Mouse (Mus musculus) brain, embryonic 14.5 days (tissue): ENCODE results near the gene Gas2. TPM values are rescaled to one million over a fixed set of nuclear protein-coding genes. Genes with fewer than 3 reads are reported as not detected.

Source experiments
- DNase-seq: peaks from one replicate; pipeline ENCODE4 v3.0.0-alpha.2; 2011; ENCODE audit warnings: low read depth
- CTCF ChIP-seq: fragments of 200-500 bp; IDR thresholded peaks from 2 replicates; pipeline ENCODE4 v1.5.1; 2012; ENCODE audit warnings: inconsistent platforms, mild to moderate bottlenecking, moderate library complexity, borderline replicate concordance; ENCODE audit not compliant: insufficient read depth, insufficient read length; ENCODE audit errors: extremely low read depth
- POLR2A ChIP-seq: fragments of 200-500 bp; IDR thresholded peaks from 2 replicates; pipeline ENCODE4 v1.6.1; 2012; ENCODE audit warnings: mild to moderate bottlenecking, inconsistent platforms, borderline replicate concordance; ENCODE audit not compliant: poor library complexity, insufficient read depth, insufficient read length, severe bottlenecking; ENCODE audit errors: extremely low read depth
- polyA plus RNA-seq: library from polyadenylated mRNA; depleted of rRNA; stranded (reverse); fragments of >200 nt; gene quantifications from 2 replicates; pipeline ENCODE4 v1.2.3, GENCODE M21; 2012; rRNA removed

Gene Gas2
- polyA plus RNA-seq, result 12.5 and 14.3 TPM in 2 replicates

- TF ChIP-seq CTCF, result no peak
- TF ChIP-seq POLR2A, result no peak; the same call in 1 of the 2 replicates
- peak; percentile 96 for DNase-seq
These were observed at the start of gene Gas2 for GRCm38 (mm10) chr7:51861250-51862096. Gene Gas2 (plus strand): TSS chr7:51862015.

DNA sequence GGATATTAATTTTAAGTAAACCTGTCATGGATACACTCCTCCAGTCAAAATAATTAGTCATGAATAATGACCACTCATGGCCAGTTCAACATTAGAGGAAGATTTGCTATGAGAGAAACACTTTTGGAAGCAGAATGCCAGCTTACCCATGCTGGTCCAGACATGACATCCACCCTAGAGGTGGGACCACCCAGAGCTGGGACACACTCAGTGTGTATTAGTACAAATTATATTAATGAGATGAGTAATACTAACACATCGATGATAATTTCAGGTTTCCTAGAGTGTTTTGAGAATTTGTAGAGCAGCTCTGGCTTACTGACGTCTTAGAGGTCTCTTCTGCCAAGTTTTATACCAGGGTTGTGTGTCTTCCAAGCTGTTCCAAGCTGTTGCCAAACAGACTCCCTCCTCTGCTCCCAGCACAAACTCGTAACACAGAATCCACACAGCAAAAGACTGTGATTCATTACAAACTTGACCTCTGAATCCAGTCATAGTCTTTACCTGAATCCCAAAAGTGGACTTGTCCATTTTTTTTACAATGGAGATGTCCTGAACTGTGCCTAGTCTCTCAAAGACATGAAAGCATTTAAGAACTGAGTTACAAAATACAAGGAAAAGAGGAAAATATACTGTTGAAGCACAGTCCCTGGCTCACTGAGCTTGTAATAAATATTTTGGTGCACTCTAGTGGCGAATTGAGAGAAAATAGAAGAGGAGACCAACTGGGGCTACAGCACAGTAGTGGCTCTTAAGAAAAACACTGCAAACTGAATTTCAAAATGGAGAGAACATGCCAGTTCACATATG is 46.1 kb upstream of the Gas2 start:
- peak; percentile 40; the same call in 1 of the 2 replicates for TF ChIP-seq CTCF
- TF ChIP-seq POLR2A, result no peak
- DNase-seq, result peak; percentile 89

GRCm38 (mm10) chr7:51816283-51816839 is 45.5 kb upstream of the Gas2 start:
- no peak for DNase-seq
- TF ChIP-seq POLR2A (no peak), CTCF (no peak)

- TF ChIP-seq POLR2A, result no peak
- TF ChIP-seq CTCF, result no peak
- DNase-seq, result no peak
These were observed 43.4 kb upstream of the Gas2 start for GRCm38 (mm10) chr7:51818251-51818974.

DNA sequence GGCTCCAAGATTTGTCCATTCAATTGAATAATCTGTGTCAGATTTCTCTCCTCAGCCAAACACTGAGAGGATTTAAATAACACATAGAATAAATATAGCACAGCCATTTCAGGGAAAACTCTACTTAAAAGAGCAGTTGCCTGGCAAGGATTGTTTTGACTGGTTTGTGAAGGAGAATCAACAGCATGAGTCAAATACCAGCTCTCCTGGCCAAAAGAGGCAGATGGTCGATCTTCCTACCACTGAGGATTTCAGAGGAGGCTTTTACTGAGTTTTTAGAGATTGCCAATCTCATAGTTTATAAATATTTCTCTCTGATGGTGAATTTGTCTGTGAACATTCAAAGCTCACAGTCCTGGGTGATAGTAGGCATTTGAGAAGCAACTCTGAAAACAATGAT is 41.9 kb upstream of the Gas2 start:
- TF ChIP-seq POLR2A (no peak), CTCF (no peak)
- peak; percentile 88 for DNase-seq

DNA sequence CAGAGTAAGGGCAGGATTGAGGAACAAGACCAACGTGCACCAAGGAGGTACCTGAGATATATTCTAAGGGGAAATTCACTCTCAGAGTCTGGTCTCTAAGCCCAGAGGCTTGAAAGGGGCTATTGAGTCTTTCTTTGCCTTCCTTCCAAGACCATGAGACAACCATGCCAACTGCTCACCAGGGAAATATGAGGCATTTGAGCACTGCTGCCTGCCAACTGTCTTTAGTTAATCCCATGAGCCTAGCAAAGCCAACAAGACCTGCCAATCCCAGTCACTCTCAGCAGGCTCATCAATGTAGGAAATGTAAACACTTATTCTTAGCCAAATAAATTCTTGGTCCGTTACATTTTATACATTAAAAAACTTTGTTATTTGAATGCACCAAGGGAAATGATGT is 40.3 kb upstream of the Gas2 start:
- TF ChIP-seq CTCF (no peak), POLR2A (no peak)

DNA sequence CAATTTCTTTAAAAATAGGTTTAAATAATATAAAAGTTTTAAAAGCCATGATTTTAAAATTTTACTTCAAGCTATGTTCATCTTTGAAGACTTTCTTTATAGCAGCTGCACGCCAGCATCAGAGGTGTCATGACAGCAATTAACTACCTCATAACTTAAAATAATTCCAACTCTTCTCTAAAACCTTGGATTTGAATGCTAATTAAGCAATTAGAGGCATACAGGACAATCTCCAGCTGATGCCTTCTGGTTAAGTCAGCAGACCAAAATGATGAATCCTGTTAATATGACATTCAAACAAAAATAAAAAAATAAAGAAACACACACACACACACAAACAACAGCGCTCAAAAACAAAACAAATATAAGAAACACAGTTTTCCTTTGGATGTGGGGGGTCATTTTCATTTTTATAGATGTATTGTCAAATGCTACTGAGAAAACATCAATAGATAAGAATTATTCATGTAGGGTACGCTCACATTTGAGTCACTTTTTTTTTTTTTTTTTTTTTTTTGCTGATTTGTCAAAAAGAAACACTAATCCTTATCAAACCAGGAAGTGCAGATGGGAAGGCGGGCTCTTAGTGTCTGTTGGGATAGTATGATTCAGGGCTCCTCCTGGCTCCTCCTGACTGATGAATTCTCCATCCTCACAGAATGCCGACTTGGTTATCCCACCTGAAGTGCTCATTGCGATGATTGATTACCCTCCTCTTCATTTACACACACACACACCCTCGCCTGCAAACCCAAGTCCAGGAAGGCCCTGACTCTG is 38.1 kb upstream of the Gas2 start:
- DNase-seq, result peak; percentile 83
- no peak for TF ChIP-seq CTCF
- TF ChIP-seq POLR2A, result no peak

More for the DNA sequence above, 40.3 kb upstream of the Gas2 start:
- peak; percentile 75 for DNase-seq

GRCm38 (mm10) chr7:51831917-51832316 is 29.9 kb upstream of the Gas2 start:
- DNase-seq, result peak; percentile 92

GRCm38 (mm10) chr7:51840515-51840914 is 21.3 kb upstream of the Gas2 start:
- peak; percentile 65 for DNase-seq

More at GRCm38 (mm10) chr7:51831917-51832316, 29.9 kb upstream of the Gas2 start:
- TF ChIP-seq POLR2A, result no peak
- no peak for TF ChIP-seq CTCF

DNA sequence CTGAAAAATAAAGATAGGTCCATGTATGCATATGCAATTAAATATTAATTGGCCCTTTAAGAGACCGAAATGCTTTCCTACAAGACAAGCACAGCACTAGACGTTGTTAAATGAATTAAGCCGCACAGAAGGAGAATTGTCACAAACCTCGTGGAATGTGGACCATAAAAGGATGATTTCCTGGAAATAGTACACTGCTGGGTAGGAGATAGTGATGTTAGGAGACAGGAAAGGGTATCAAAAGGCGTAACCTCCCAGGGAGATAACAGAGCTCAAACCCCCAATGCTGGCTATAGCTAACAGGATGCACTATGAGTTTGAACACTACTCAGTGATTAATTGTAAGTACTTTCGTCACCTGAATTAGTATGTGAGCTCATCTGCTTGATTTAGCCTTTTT is 10.9 kb upstream of the Gas2 start:
- DNase-seq, result no peak
- TF ChIP-seq POLR2A (no peak), CTCF (no peak)

More at GRCm38 (mm10) chr7:51840515-51840914, 21.3 kb upstream of the Gas2 start:
- TF ChIP-seq POLR2A, result no peak
- TF ChIP-seq CTCF, result no peak
